Mouse (Mus musculus): Measurements from ENCODE around the gene Gm20854. TPM values are rescaled to one million over a fixed set of nuclear protein-coding genes. Genes with fewer than 3 reads are reported as not detected.
"Not testable (repeated sequence)": the region's sequence is repeated elsewhere in the genome, so short reads cannot be mapped to it uniquely, and the experiment has no call there.

Gene Gm20854
- not detected for total RNA-seq (2021)
- long read RNA-seq, experiment 1: 0 reads
- long read RNA-seq, experiment 2: 0 reads

GRCm38 (mm10) chrY:85530808-85531207 is at the start of gene Gm20854:
Gm20854 (minus strand) TSS chrY:85530908.
- not testable (repeated sequence) for DNase-seq (ENCODE audit: low spot score)

All from gastrocnemius, adult 18-20 months (tissue).